Mouse (Mus musculus) spleen, postnatal 4 days (tissue): ENCODE measurements around the gene Rab27a.
"Not testable (repeated sequence)": the region's sequence is repeated elsewhere in the genome, so short reads cannot be mapped to it uniquely, and the experiment has no call there.

Source experiments
- DNase-seq, 2 experiments: peaks; one replicate each; pipeline ENCODE4 v3.0.0; 2022; ENCODE audit warnings: low spot score in 2 of 2

Gene Rab27a

GRCm38 (mm10) chr9:73090121-73090520 is 45.5 kb downstream of the Rab27a start:
- no peak for DNase-seq

- no peak for DNase-seq
These were observed 47.1 kb downstream of the Rab27a start for GRCm38 (mm10) chr9:73091747-73092146.

- DNase-seq = no peak
These were observed 49.9 kb downstream of the Rab27a start for GRCm38 (mm10) chr9:73094580-73094979.

GRCm38 (mm10) chr9:73097898-73098297 is 53.2 kb downstream of the Rab27a start:
- no peak for DNase-seq

- no peak for DNase-seq
These were observed 56.9 kb downstream of the Rab27a start, which contains the start of gene Khdc3 for GRCm38 (mm10) chr9:73101536-73101935. Khdc3 (plus strand) TSS chr9:73101836.

GRCm38 (mm10) chr9:73102181-73102580 is 57.5 kb downstream of the Rab27a start, which contains the start of gene Gm20509:
Gm20509 (plus strand) TSS chr9:73102470.
- DNase-seq = no peak

GRCm38 (mm10) chr9:73103159-73103879 is 58.7 kb downstream of the Rab27a start:
- no peak for DNase-seq

- DNase-seq = no peak
These were observed 59.2 kb downstream of the Rab27a start for GRCm38 (mm10) chr9:73103880-73104198.

- no peak for DNase-seq
These were observed 60.5 kb downstream of the Rab27a start for GRCm38 (mm10) chr9:73105141-73105540.

GRCm38 (mm10) chr9:73105771-73106170 is 61.1 kb downstream of the Rab27a start:
- DNase-seq = no peak

GRCm38 (mm10) chr9:73112919-73113906 is 68.6 kb downstream of the Rab27a start, which contains the start of gene Rsl24d1:
Rsl24d1 (plus strand) TSS chr9:73113426.
- peak; percentile 73 to 83 for DNase-seq

- not testable (repeated sequence) for DNase-seq
These were observed 72.0 kb downstream of the Rab27a start for GRCm38 (mm10) chr9:73116704-73117103.

GRCm38 (mm10) chr9:73118012-73118411 is 73.4 kb downstream of the Rab27a start:
- no peak for DNase-seq

GRCm38 (mm10) chr9:73121735-73122134 is 77.1 kb downstream of the Rab27a start:
- DNase-seq = peak in 1 of 2 experiments; percentile 18

GRCm38 (mm10) chr9:73125043-73125570 is 80.5 kb downstream of the Rab27a start:
- DNase-seq = peak in 1 of 2 experiments; percentile 18

- DNase-seq = no peak
These were observed 82.8 kb downstream of the Rab27a start for GRCm38 (mm10) chr9:73127457-73127856.

GRCm38 (mm10) chr9:73129875-73130274 is 85.2 kb downstream of the Rab27a start:
- DNase-seq = no peak

- DNase-seq = no peak
These were observed 85.9 kb downstream of the Rab27a start for GRCm38 (mm10) chr9:73130529-73130928.

GRCm38 (mm10) chr9:73137341-73137886 is 92.8 kb downstream of the Rab27a start:
- DNase-seq = no peak
